Comparison of ENCODE assay signal across 10 mouse cellular contexts in genomic region chr3:83705253-83705652, GRCm38 (mm10).
"Had no signal": no experiment of that assay in that cellular context is flagged by ENCODE, and none has a peak within 500 bp of the region (broad histone marks: within the 10 kb centered on the region; RNA-seq: fewer than 3 reads in every experiment).

No protein-coding gene starts in this region.

- ATAC-seq: midbrain, embryonic 13.5 days; midbrain, embryonic 15.5 days had no signal

- DNase-seq: lung, adult 18-20 months; lung, embryonic 14.5 days; lung, postnatal 10 days; lung, postnatal 36 days; right cerebral cortex, postnatal 14 days; thymus, adult 18-20 months; thymus, postnatal 14 days; thymus, postnatal 36 days had no signal
